Mouse (Mus musculus): ENCODE data around the gene Gpr3.

Gene Gpr3

GRCm38 (mm10) chr4:133197801-133198286, 14.5 kb downstream of the Gpr3 start:
- DNase-seq = peak; percentile 42 to 58

GRCm38 (mm10) chr4:133197355-133197754, 15.0 kb downstream of the Gpr3 start:
- DNase-seq = no peak

DNA sequence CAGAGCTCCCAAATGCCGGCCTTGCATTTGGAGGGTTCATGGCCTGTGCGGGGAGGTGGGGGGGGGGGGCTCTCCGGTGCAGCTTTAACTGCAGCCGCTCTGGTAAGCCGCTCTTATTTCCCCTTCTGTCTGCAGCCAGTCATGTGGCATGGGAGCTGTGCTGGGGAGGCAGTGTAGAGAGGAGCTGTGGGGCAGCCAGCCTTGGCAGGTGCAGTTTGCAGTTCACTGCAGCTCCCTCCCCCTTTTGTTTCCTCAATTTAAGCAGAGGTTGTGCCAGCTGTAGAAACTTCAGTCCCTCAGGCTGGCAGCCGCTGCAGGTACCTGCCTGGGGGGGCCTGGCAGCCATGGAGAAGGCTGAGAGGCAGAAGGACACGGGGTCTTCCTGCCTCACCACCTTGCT, 15.5 kb downstream of the Gpr3 start:
- DNase-seq = no peak

DNA sequence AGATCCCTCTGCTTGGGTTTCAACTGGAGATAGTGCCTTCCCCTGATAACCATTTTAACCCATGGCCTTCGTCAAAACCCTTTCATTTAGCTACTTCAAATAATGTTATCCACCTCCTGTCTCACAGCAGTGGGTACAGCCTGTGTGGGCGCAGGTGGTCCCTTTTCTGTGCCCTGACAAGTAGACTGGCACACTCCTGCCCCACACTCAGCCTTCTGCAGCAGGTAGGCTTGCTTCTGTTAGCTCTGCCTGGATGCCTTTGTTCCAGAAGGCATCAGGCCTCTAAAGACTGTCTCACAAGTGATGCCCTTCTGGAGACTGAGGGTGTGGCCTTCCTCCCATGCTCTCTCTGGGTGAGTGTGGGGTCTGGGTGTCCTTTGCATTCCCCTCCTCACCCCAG, 16.2 kb downstream of the Gpr3 start:
- DNase-seq = no peak

DNA sequence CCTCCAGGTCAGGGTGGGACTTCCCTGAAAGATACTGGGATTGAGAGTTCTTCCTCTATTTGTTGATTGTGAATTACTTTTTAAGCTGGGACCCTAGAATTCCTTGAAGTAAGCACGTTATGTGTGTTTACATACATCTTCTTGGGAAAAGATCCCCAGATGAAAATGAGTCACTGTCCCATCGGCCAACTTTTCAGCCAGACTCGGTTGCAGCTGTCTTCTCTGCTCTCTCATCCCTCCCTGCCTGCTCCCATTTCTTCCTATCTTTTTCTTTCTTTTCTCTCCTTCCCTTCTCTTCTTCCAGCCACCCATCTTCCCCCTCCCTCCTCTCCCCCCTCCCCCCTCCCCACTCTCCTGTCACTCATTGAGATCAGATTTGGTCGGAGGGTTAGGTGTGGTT, 17.3 kb downstream of the Gpr3 start:
- DNase-seq = no peak

- no peak for DNase-seq
Observed at GRCm38 (mm10) chr4:133194482-133194881, 17.9 kb downstream of the Gpr3 start.

- no peak for DNase-seq
Observed at GRCm38 (mm10) chr4:133189396-133189795, 22.9 kb downstream of the Gpr3 start.

DNA sequence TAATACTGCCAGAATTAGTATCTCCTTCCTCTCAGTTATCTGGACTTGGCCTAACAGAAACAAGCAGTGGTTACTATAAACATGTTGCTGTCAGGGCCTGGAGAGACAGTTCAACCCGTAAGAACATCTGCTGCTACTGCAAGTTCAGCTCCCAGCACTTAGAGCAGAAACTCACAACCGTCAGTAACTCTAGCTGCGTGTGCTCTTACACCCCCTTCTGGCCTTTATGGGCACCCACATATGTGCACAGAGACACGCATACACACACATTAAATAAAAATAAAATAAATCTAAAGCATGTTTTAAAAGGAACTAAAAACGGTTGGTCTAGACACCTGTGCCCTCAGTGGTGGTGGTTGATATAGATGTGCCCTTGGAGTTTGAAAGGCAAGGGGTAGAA, 25.5 kb downstream of the Gpr3 start:
- no peak for DNase-seq

DNA sequence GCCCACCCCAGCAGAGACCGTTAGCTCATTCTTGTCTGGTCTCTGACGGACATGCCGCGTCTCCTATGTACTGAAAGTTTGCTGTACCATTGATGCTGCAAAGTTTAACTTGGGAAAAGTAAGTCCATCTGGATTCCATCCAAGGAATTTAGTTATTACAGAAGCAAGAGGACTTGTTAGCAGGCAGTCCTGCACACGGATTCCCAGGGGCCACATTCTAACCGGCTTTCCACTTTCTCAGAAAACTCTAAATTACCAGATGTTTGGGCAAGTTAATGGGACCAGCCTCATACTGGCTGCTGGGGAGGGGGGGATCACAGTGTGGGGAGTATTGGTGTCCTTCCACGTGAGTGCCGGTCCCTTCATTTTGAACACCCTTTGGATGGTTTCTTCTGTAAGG, 26.4 kb downstream of the Gpr3 start:
- DNase-seq = no peak

DNA sequence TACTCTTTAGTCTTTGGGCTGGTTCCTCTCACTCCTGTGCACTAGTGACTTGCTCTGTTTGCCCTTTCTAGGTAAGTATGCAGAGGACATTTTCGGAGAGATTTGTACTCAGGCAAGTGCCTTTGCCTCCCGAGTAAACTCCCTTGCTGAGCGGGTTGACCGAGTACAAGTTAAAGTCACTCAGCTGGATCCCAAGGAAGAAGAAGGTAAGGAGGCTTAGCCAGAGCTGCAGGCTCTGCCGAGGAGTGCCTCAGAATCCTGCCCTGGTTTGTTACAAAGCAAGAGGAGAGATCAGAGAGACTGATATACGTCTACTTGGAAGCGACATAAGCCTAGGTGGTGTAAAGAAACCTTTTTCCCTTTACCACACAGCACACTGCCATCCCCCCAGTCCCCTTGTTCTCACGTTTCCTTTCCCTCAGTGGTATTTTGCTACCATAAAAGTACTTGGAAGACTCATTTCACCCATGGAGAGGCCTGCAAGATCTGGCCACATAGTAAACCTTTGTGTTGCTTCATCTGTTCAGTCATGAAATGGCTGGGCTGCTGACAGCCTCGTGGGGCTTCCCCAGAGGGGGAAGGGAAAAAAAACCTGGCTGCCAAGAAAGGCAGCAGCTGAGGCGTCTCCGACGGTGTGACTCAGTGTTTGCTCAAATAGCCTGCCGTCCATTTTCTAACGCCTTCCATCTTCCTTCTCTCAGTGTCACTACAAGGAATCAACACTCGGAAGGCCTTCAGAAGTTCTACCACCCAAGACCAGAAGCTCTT, 27.3 kb downstream of the Gpr3 start:
- no peak for DNase-seq

GRCm38 (mm10) chr4:133184031-133184897, 28.1 kb downstream of the Gpr3 start:
- DNase-seq = no peak

- no peak for DNase-seq
Observed at GRCm38 (mm10) chr4:133182439-133183033, 29.8 kb downstream of the Gpr3 start.

GRCm38 (mm10) chr4:133179258-133179657, 33.1 kb downstream of the Gpr3 start:
- DNase-seq = no peak

DNA sequence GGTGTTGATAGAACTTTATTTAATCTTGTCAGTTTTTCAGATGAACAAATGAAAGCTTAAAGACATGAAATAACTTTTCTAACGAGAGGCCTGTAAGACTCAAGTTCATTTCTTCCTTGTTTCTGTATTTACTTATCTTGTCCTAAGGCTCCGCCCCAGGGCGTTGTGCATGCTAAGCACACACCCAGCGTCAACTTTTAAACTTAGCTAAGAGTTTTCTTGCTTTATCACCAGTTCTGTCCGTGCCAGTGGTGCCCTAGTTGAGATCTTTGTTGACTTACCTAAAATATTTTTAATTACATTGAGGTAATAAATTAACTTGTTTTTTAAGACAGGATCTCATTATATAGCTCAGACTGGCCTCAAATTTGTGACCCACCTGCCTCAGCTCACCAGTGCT, 34.0 kb downstream of the Gpr3 start:
- DNase-seq = no peak

- peak; percentile 36 to 52 for DNase-seq
Observed at GRCm38 (mm10) chr4:133176761-133177403, 35.5 kb downstream of the Gpr3 start.

GRCm38 (mm10) chr4:133175998-133176760, 36.2 kb downstream of the Gpr3 start:
- DNase-seq = peak; percentile 64 to 74

DNA sequence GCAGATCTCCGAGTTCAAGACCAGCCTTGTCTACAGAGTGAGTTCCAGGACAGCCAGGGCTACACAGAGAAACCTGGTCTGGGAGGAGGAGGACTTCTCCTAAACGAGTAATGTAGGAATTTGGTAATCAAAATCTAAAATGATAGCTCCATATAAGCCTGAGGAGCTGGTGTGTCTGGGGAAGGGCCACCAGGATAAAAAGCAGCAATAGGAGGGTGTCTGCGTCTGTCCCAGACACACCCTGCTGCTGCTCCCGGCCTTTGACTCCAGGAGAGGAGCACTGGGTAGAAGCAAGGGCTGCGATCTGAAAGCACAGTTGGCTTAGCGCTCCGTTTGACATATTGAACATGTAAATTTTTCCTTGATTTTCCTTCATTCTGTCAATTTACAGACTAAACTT, 37.1 kb downstream of the Gpr3 start:
- no peak for DNase-seq

GRCm38 (mm10) chr4:133174361-133174760, 38.0 kb downstream of the Gpr3 start:
- DNase-seq = no peak

- DNase-seq = no peak
Observed at GRCm38 (mm10) chr4:133172451-133172850, 39.9 kb downstream of the Gpr3 start.

GRCm38 (mm10) chr4:133170616-133171015, 41.7 kb downstream of the Gpr3 start:
- DNase-seq = peak; percentile 33 to 44

DNA sequence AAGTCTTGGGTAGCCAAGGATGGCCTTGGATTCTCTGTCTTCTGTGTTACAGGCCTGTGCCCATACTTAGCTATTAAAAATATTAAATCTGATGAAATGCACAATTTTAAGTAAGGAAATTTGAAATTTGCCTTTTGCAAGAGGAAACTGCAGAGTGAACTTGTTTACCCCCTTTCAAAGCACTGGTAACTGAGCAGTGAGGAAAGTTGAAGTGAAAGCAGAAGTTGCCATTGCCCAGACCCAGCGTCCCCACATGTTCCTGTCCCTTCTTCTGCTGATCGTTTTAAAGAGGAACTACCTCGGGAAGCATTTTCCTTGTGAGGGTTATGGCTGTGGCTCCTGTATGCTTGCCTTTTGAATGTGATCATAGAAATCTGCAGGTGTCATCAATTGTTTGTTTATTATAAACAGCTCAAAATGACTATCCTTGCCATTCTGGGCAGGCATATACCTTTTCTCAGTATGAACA, 42.2 kb downstream of the Gpr3 start:
- DNase-seq = no peak
